Mouse (Mus musculus) lung, postnatal 0 days (tissue): Measurements from ENCODE around the gene Wbp11. TPM values are rescaled to one million over a fixed set of nuclear protein-coding genes. Genes with fewer than 3 reads are reported as not detected.
A peak's percentile ranks its signal among the peaks of the same experiment; 100 is the strongest.

Experiments used
- ATAC-seq: fragments of 200-750 bp; cut with Nextera tagmentation; 2 replicates; pipeline ENCODE4 v1.8.0; 2017; ENCODE audit warnings: moderate library complexity
- DNase-seq: peaks from one replicate; pipeline ENCODE4 v3.0.0-alpha.2; 2016; ENCODE audit warnings: low spot score
- H3K27ac ChIP-seq: fragments of 300-500 bp; sonication (generic); 2 replicates; pipeline ENCODE4 v1.5.1; 2014; ENCODE audit warnings: antibody characterized with exemption, mild to moderate bottlenecking, low read length, mixed read lengths
- H3K27me3 ChIP-seq: fragments of 300-500 bp; sonication (generic); replicated peaks from 2 replicates; pipeline ENCODE4 v1.6.1; 2014; ENCODE audit warnings: low read length, mixed read lengths; ENCODE audit not compliant: insufficient read depth
- H3K36me3 ChIP-seq: fragments of 300-500 bp; sonication (generic); 2 replicates; pipeline ENCODE4 v1.6.1; 2014; ENCODE audit warnings: low read length, mixed read lengths; ENCODE audit not compliant: insufficient read depth
- H3K4me1 ChIP-seq: fragments of 300-500 bp; sonication (generic); 2 replicates; pipeline ENCODE4 v1.6.1; 2014; ENCODE audit warnings: antibody characterized with exemption, low read depth, low read length, mixed read lengths; ENCODE audit not compliant: insufficient read depth
- H3K4me2 ChIP-seq: fragments of 300-500 bp; sonication (generic); replicated peaks from 2 replicates; pipeline ENCODE4 v1.6.1; 2014; ENCODE audit warnings: low read depth, mild to moderate bottlenecking, low read length, moderate library complexity, mixed read lengths
- H3K4me3 ChIP-seq: fragments of 300-500 bp; sonication (generic); 2 replicates; pipeline ENCODE4 v1.5.1; 2014; ENCODE audit warnings: low read depth, low read length
- H3K9ac ChIP-seq: fragments of 300-500 bp; sonication (generic); replicated peaks from 2 replicates; pipeline ENCODE4 v1.6.1; 2014; ENCODE audit warnings: low read depth, mild to moderate bottlenecking
- H3K9me3 ChIP-seq: fragments of 300-500 bp; sonication (generic); 2 replicates; pipeline ENCODE4 v1.6.1; 2016; ENCODE audit warnings: low read length, mixed read lengths
- CTCF ChIP-seq: IDR thresholded peaks from 2 replicates; pipeline ENCODE4 v1.5.1; 2016; ENCODE audit warnings: antibody characterized with exemption, mild to moderate bottlenecking
- EP300 ChIP-seq: IDR thresholded peaks from 2 replicates; pipeline ENCODE4 v1.6.1; 2016; ENCODE audit warnings: antibody characterized with exemption, mild to moderate bottlenecking, control low read depth
- WGBS: fragments of 180-500 bp; shearing (Covaris S2); extraction: QIAGEN DNeasy Blood & Tissue Kit; methylation state at CpG from one replicate; pipeline ENCODE4 v1.1.7; 2014; 5-methylcytosine and 5-hydroxymethylcytosine counted together
- polyA plus RNA-seq: library from polyadenylated mRNA; unstranded; fragments of >200 nt; fragmentation: Nextera tagmentation; extraction: Ambion mirVana; gene quantifications from 2 replicates; pipeline ENCODE4 v1.2.1, GENCODE M21; 2015

Wbp11 gene
- polyA plus RNA-seq, 1 experiment from 2014 or later, result 44.4 TPM

DNA sequence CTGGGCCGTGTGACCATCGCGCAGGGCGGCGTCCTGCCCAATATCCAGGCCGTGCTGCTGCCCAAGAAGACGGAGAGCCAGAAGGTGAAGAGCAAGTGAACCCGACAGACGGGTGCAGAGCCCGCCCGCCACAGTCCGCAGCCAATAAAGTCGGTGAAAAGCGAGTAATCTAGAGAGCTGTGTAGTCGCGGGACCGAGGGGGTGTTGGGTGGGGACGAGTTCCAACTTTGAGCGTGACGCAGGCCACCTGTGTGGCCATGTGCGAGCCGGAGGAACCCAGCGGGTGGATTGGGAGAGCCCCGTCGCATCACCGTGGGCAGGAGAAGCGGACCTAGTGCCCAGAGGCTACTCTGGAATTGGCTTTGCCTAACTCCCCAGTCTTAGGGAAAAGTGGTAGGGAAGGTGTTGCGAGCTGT, 19.4 kb downstream of the Wbp11 start:
- Histone ChIP-seq H3K9ac (peak overlapping the region; percentile 70), H3K27ac (peak overlapping the region; percentile 91), H3K4me2 (peak overlapping the region; percentile 90), H3K9me3 (no peaks in the 10 kb centered on the region), H3K4me3 (peak overlapping the region; percentile 77), H3K27me3 (no peaks in the 10 kb centered on the region), H3K36me3 (0 out of 2 replicates have a peak, but pooled peaks cover 7% of the 10 kb centered on the region), H3K4me1 (no peaks in the 10 kb centered on the region; the same call in 1 of the 2 replicates)
- DNase-seq, result peak; percentile 51
- WGBS, result 2% methylated on average over 28 of the region's 28 CpGs
- peak; percentile 6 for ATAC-seq
- TF ChIP-seq EP300, result no peak
- no peak for TF ChIP-seq CTCF

DNA sequence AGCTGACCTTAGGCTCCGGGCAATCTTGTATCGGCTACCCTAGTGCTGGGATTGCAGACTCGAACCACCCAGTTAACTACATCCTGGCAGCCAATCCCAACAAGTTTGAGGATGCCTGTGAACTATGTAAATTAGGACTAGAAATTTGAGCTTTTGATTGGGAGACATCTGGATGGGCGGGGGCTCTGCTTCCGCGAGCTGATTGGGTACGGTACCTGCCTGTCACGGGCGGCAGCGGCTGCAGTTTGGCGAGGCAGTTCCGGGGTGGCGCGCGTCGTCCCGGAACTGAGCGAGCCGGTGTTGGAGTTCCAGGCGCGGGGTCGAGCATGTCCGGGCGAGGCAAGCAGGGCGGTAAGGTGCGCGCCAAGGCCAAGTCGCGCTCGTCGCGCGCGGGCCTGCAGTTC, 20.0 kb downstream of the Wbp11 start, which contains the start of gene H2afj:
H2afj (plus strand) TSS at position 231 of the 404 bp plus-strand sequence.
- Histone ChIP-seq H3K36me3 (0 out of 2 replicates have a peak, but pooled peaks cover 6% of the 10 kb centered on the region), H3K4me1 (peaks cover 3% of the 10 kb centered on the region; the same call in 1 of the 2 replicates), H3K27ac (peak within 1 kb of the TSS; percentile 95), H3K9ac (peak within 1 kb of the TSS; percentile 70), H3K4me3 (peak within 1 kb of the TSS; percentile 77), H3K27me3 (no peaks in the 10 kb centered on the region), H3K9me3 (no peaks in the 10 kb centered on the region), H3K4me2 (peak within 1 kb of the TSS; percentile 90)
- 0% methylated on average over 34 of the region's 34 CpGs for WGBS
- TF ChIP-seq CTCF (no peak), EP300 (peak; percentile 42; the same call in 1 of the 2 replicates)
- DNase-seq (peak; percentile 97), ATAC-seq (peak; percentile 81)

DNA sequence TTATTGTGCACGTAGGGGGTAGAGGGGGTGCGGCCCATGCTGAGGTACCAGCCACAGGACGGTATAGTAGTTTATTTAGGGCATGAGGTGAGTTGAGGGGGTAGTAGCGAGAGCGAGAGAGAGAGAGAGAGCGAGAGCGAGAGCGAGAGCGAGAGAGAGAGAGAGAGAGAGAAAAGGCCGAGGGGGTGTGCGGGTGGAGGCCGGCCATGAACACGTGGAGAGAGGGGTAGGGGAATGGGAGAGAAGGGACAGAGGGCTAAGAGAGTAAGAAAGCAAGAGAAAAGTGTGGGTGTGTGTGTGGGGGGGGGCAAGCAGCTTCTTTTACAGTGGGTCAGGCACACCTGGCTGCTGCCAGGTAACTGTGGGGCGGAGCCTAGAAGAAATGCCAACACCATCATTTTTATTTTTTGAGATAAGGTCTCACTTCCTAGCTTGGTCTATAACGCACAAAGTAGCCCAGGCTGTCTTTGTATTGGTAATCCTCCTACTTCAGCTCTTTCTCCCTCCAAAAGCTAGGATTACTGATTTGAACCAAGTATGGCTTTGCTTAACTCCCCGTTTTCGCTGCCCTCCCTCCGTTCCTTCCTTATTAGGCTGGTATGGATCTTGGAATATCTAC, 20.5 kb downstream of the Wbp11 start:
- TF ChIP-seq CTCF (no peak), EP300 (no peak)
- Histone ChIP-seq H3K4me2 (peak overlapping the region; percentile 90), H3K9me3 (no peaks in the 10 kb centered on the region), H3K27ac (peak overlapping the region; percentile 95), H3K4me1 (peaks cover 3% of the 10 kb centered on the region; the same call in 1 of the 2 replicates), H3K4me3 (peak overlapping the region; percentile 77; the same call in 1 of the 2 replicates), H3K36me3 (0 out of 2 replicates have a peak, but pooled peaks cover 4% of the 10 kb centered on the region), H3K27me3 (no peaks in the 10 kb centered on the region), H3K9ac (no peak overlapping the region; the same call in 1 of the 2 replicates)
- ATAC-seq (peak; percentile 10), DNase-seq (peak; percentile 56)
- 34% methylated on average over 18 of the region's 18 CpGs for WGBS

DNA sequence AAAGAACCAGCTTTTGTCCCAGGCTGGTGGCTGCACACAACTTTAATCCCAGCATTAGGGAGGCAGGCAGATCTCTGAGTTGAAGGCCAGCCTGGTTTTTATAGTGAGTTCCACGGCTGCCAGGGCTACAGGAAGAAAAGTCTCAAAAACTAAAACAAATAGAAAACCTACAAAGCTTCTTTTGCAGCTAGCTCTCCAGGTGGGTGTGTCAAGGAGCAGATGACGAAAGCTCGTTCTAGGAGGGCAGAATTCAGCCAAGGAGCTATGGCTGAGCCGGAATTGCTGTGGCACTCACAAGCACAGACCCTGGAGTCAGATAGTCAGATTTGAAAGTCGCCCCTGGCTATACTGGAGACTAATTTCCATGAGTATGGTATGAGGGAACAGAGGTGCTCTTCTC, 21.2 kb downstream of the Wbp11 start:
- DNase-seq (peak; percentile 88), ATAC-seq (peak; percentile 18)
- no peak overlapping the region for H3K9ac ChIP-seq
- H3K27me3 ChIP-seq, result no peaks in the 10 kb centered on the region
- H3K9me3 ChIP-seq, result no peaks in the 10 kb centered on the region
- H3K36me3 ChIP-seq, result no peaks in the 10 kb centered on the region
- H3K4me3 ChIP-seq, result no peak overlapping the region
- peak overlapping the region; percentile 95 for H3K27ac ChIP-seq
- no peak for TF ChIP-seq CTCF
- peak; percentile 12; the same call in 1 of the 2 replicates for TF ChIP-seq EP300
- H3K4me1 ChIP-seq, result peaks cover 3% of the 10 kb centered on the region; the same call in 1 of the 2 replicates
- H3K4me2 ChIP-seq, result peak overlapping the region; percentile 90
- WGBS, result 54% methylated on average over 5 of the region's 5 CpGs

DNA sequence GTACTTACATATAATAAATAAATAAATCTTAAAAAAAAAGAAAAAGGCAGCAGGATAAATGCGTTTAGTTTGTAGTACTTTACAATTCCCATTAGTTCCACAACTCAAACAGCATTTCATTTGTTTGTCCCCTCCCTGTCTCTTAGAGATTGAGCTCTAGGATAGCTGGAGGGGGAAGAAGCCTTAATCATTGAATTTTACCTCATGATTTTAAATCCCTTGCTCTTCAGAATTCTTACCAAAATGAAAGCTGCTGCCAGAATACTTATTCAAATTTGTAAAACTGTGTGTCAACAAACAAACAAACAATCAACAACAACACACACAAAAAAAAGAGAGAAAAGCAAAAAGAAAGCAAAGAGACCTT, 22.6 kb downstream of the Wbp11 start:
- Histone ChIP-seq H3K4me2 (no peak overlapping the region), H3K36me3 (no peaks in the 10 kb centered on the region), H3K9me3 (no peaks in the 10 kb centered on the region), H3K27me3 (no peaks in the 10 kb centered on the region), H3K9ac (no peak overlapping the region), H3K4me3 (no peak overlapping the region), H3K4me1 (peaks cover 3% of the 10 kb centered on the region; the same call in 1 of the 2 replicates), H3K27ac (peak overlapping the region; percentile 95)
- 64% methylated on average over 1 of the region's 1 CpGs for WGBS
- TF ChIP-seq CTCF (no peak), EP300 (no peak)
- ATAC-seq (no peak), DNase-seq (no peak)

DNA sequence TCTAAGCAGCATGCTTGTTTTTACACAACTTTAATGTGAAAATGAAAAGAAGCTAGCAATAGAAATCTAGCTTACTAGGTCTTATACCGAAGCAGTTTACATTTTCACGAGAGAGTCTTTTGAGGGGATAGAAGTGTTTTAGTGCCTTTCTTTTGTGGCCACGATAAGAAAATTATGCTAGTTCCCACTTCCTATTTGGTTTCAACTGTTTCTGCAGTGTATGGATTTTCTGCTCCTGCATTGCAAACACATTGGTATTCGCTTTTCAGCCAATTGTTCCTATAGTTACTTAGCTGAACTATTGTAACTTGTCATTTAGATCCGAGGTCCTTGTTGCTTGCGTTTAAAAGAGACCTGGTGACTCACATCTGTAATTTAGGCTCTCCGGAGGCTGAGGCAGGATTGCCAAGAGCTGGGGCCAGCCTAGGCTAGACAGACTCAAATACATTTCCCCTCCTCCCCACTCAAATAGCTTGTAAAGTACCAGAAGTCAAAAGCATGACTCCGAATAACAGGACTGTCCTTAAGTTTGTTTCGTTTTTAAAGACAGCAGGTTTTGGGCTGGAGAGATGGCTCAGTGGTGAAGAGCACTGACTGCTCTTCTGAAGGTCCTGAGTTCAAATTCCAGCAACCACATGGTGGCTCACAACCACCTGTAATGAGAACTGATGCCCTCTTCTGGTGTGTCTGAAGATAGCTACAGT, 23.2 kb downstream of the Wbp11 start:
- Histone ChIP-seq H3K9me3 (no peaks in the 10 kb centered on the region), H3K9ac (no peak overlapping the region), H3K36me3 (no peaks in the 10 kb centered on the region), H3K4me2 (peak overlapping the region; percentile 92), H3K4me1 (peaks cover 3% of the 10 kb centered on the region; the same call in 1 of the 2 replicates), H3K4me3 (peak overlapping the region; percentile 58), H3K27me3 (no peaks in the 10 kb centered on the region), H3K27ac (peak overlapping the region; percentile 95)
- DNase-seq, result peak; percentile 64
- 15% methylated on average over 9 of the region's 9 CpGs for WGBS
- TF ChIP-seq EP300, result no peak
- TF ChIP-seq CTCF, result no peak
- ATAC-seq, result no peak
